Mouse (Mus musculus): ENCODE data around the gene Mettl17.
"Not testable (repeated sequence)": the region's sequence is repeated elsewhere in the genome, so short reads cannot be mapped to it uniquely, and the experiment has no call there.

Gene Mettl17

GRCm38 (mm10) chr14:51884598-51885331, at the start of gene Mettl17:
Gene Mettl17 (plus strand): TSS chr14:51884842.
- peak; percentile 97 for DNase-seq (ENCODE audit: low spot score)

- DNase-seq (ENCODE audit: low spot score) = not testable (repeated sequence)
Observed at GRCm38 (mm10) chr14:51838480-51838879, 46.2 kb upstream of the Mettl17 start.

- no peak for DNase-seq (ENCODE audit: low spot score)
Observed at GRCm38 (mm10) chr14:51842250-51842649, 42.4 kb upstream of the Mettl17 start.

- no peak for DNase-seq (ENCODE audit: low spot score)
Observed at GRCm38 (mm10) chr14:51842781-51843180, 41.9 kb upstream of the Mettl17 start.

GRCm38 (mm10) chr14:51843882-51844281, 40.8 kb upstream of the Mettl17 start:
- no peak for DNase-seq (ENCODE audit: low spot score)

GRCm38 (mm10) chr14:51846566-51846965, 38.1 kb upstream of the Mettl17 start:
- no peak for DNase-seq (ENCODE audit: low spot score)

GRCm38 (mm10) chr14:51851006-51851405, 33.6 kb upstream of the Mettl17 start:
- not testable (repeated sequence) for DNase-seq (ENCODE audit: low spot score)

GRCm38 (mm10) chr14:51853399-51853798, 31.2 kb upstream of the Mettl17 start, which contains the start of gene Ear6:
Gene Ear6 (plus strand): TSS chr14:51853699.
- no peak for DNase-seq (ENCODE audit: low spot score)

GRCm38 (mm10) chr14:51855280-51855679, 29.4 kb upstream of the Mettl17 start:
- not testable (repeated sequence) for DNase-seq (ENCODE audit: low spot score)

GRCm38 (mm10) chr14:51863603-51864002, 21.0 kb upstream of the Mettl17 start:
- not testable (repeated sequence) for DNase-seq (ENCODE audit: low spot score)

GRCm38 (mm10) chr14:51870756-51871155, 13.9 kb upstream of the Mettl17 start:
- DNase-seq (ENCODE audit: low spot score) = peak; percentile 16

- DNase-seq (ENCODE audit: low spot score) = no peak
Observed at GRCm38 (mm10) chr14:51871741-51872140, 12.9 kb upstream of the Mettl17 start.

GRCm38 (mm10) chr14:51877517-51877916, 7.1 kb upstream of the Mettl17 start:
- DNase-seq (ENCODE audit: low spot score) = no peak

GRCm38 (mm10) chr14:51883527-51884030, 1.1 kb upstream of the Mettl17 start:
- peak; percentile 86 for DNase-seq (ENCODE audit: low spot score)

GRCm38 (mm10) chr14:51884031-51884544, 554 bp upstream of the Mettl17 start:
- no peak for DNase-seq (ENCODE audit: low spot score)

- no peak for DNase-seq (ENCODE audit: low spot score)
Observed at GRCm38 (mm10) chr14:51886051-51886450, 1.4 kb downstream of the Mettl17 start.

GRCm38 (mm10) chr14:51889833-51890232, 5.2 kb downstream of the Mettl17 start:
- DNase-seq (ENCODE audit: low spot score) = no peak

GRCm38 (mm10) chr14:51892191-51892939, 7.7 kb downstream of the Mettl17 start, which contains the start of gene Slc39a2:
Gene Slc39a2 (plus strand): TSS chr14:51892889.
- DNase-seq (ENCODE audit: low spot score) = no peak

- peak; percentile 66 for DNase-seq (ENCODE audit: low spot score)
Observed at GRCm38 (mm10) chr14:51893094-51893794, 8.6 kb downstream of the Mettl17 start.

GRCm38 (mm10) chr14:51893809-51894208, 9.2 kb downstream of the Mettl17 start:
- no peak for DNase-seq (ENCODE audit: low spot score)

GRCm38 (mm10) chr14:51895071-51895470, 10.4 kb downstream of the Mettl17 start:
- DNase-seq (ENCODE audit: low spot score) = no peak

GRCm38 (mm10) chr14:51896019-51896418, 11.4 kb downstream of the Mettl17 start:
- DNase-seq (ENCODE audit: low spot score) = no peak

Data from lung, postnatal 25 days (tissue).